Mouse (Mus musculus) limb, embryonic 14.5 days (tissue): Measurements from ENCODE around the gene Zmynd12. TPM values are rescaled to one million over a fixed set of nuclear protein-coding genes. Genes with fewer than 3 reads are reported as not detected.

Source experiments
- ATAC-seq: fragments of 200-750 bp; cut with Nextera tagmentation; 2 replicates; pipeline ENCODE4 v1.8.0; 2017; ENCODE audit warnings: low read depth, moderate number of reproducible peaks, moderate TSS enrichment; ENCODE audit not compliant: low FRiP score
- DNase-seq: peaks from one replicate; pipeline ENCODE4 v3.0.0-alpha.2; 2015; ENCODE audit warnings: low spot score
- H3K27ac ChIP-seq: fragments of 300-500 bp; sonication (generic); replicated peaks from 2 replicates; pipeline ENCODE4 v1.5.1; 2014; ENCODE audit warnings: low read depth, mild to moderate bottlenecking, low read length, moderate library complexity, mixed read lengths
- H3K27me3 ChIP-seq: fragments of 300-500 bp; sonication (generic); 2 replicates; pipeline ENCODE4 v1.6.1; 2014; ENCODE audit warnings: low read length, mixed read lengths; ENCODE audit not compliant: control insufficient read depth, insufficient read depth
- H3K36me3 ChIP-seq: fragments of 300-500 bp; sonication (generic); 2 replicates; pipeline ENCODE4 v1.6.1; 2014; ENCODE audit warnings: mild to moderate bottlenecking, low read length, moderate library complexity, mixed read lengths; ENCODE audit not compliant: control insufficient read depth, insufficient read depth
- H3K4me1 ChIP-seq: fragments of 300-500 bp; sonication (generic); 2 replicates; pipeline ENCODE4 v1.6.1; 2014; ENCODE audit warnings: antibody characterized with exemption, low read length, mixed read lengths; ENCODE audit not compliant: control insufficient read depth, insufficient read depth
- H3K4me2 ChIP-seq: fragments of 300-500 bp; sonication (generic); replicated peaks from 2 replicates; pipeline ENCODE4 v1.6.1; 2014; ENCODE audit warnings: low read depth, mild to moderate bottlenecking, low read length, moderate library complexity; ENCODE audit not compliant: severe bottlenecking
- H3K4me3 ChIP-seq: fragments of 300-500 bp; sonication (generic); replicated peaks from 2 replicates; pipeline ENCODE4 v1.5.1; 2014; ENCODE audit warnings: low read length
- H3K9ac ChIP-seq: fragments of 300-500 bp; sonication (generic); 2 replicates; pipeline ENCODE4 v1.6.1; 2014; ENCODE audit warnings: mild to moderate bottlenecking, low read depth, low read length, moderate library complexity; ENCODE audit not compliant: severe bottlenecking
- H3K9me3 ChIP-seq: fragments of 300-500 bp; sonication (generic); 2 replicates; pipeline ENCODE4 v1.6.1; 2016; ENCODE audit warnings: low read length; ENCODE audit not compliant: control insufficient read depth
- POLR2A ChIP-seq: fragments of 200-500 bp; IDR thresholded peaks from 2 replicates; pipeline ENCODE4 v1.8.0; 2012; ENCODE audit warnings: inconsistent platforms, mild to moderate bottlenecking, moderate library complexity, borderline replicate concordance; ENCODE audit not compliant: insufficient read depth, insufficient read length; ENCODE audit errors: extremely low read depth
- WGBS: fragments of 180-500 bp; shearing (Covaris S2); extraction: QIAGEN DNeasy Blood & Tissue Kit; methylation state at CpG from one replicate; pipeline ENCODE4 v1.1.7; 2014; 5-methylcytosine and 5-hydroxymethylcytosine counted together
- polyA plus RNA-seq, 2 experiments: library from polyadenylated mRNA; depleted of rRNA in 1 of 2; stranded (reverse) in 1 of 2; unstranded in 1 of 2; fragments of >200 nt; fragmentation: Nextera tagmentation in 1 of 2; extraction: Ambion mirVana in 1 of 2; gene quantifications; 2 replicates each; pipeline versions ENCODE4 v1.2.1 to v1.2.3; 2012 to 2014

Gene Zmynd12
- polyA plus RNA-seq, 2 experiments: 0.19 to 0.29 TPM

- Histone ChIP-seq H3K9me3 (no peaks in the 10 kb centered on the region), H3K27ac (no peak overlapping the region), H3K9ac (no peak overlapping the region), H3K4me2 (no peak overlapping the region), H3K4me1 (peaks cover 17% of the 10 kb centered on the region), H3K36me3 (0 out of 2 replicates have a peak, but pooled peaks cover 5% of the 10 kb centered on the region), H3K27me3 (no peaks in the 10 kb centered on the region), H3K4me3 (no peak overlapping the region)
- no peak for TF ChIP-seq POLR2A
- WGBS: 82% methylated on average over 3 of the region's 3 CpGs
- DNase-seq (no peak), ATAC-seq (no peak)
Observed at GRCm38 (mm10) chr4:119417270-119417669, 5.3 kb upstream of the Zmynd12 start.

GRCm38 (mm10) chr4:119417894-119418293 lies 4.7 kb upstream of the Zmynd12 start:
- WGBS: 91% methylated on average over 3 of the region's 3 CpGs
- no peak overlapping the region for H3K27ac ChIP-seq

GRCm38 (mm10) chr4:119421191-119421590 lies 1.4 kb upstream of the Zmynd12 start:
- peaks cover 12% of the 10 kb centered on the region for H3K4me1 ChIP-seq
- no peaks in the 10 kb centered on the region for H3K9me3 ChIP-seq
- no peak for TF ChIP-seq POLR2A
- no peak overlapping the region for H3K27ac ChIP-seq
- ATAC-seq: no peak
- peak overlapping the region; percentile 86 for H3K4me2 ChIP-seq
- peak overlapping the region; percentile 67 for H3K4me3 ChIP-seq
- no peaks in the 10 kb centered on the region for H3K27me3 ChIP-seq
- no peak for DNase-seq
- 0 out of 2 replicates have a peak, but pooled peaks cover 5% of the 10 kb centered on the region for H3K36me3 ChIP-seq
- 63% methylated on average over 3 of the region's 3 CpGs for WGBS
- H3K9ac ChIP-seq: peak overlapping the region; percentile 73

More at GRCm38 (mm10) chr4:119417894-119418293, 4.7 kb upstream of the Zmynd12 start:
- Histone ChIP-seq H3K4me3 (no peak overlapping the region), H3K9me3 (no peaks in the 10 kb centered on the region), H3K4me2 (no peak overlapping the region), H3K4me1 (peaks cover 15% of the 10 kb centered on the region), H3K27me3 (no peaks in the 10 kb centered on the region), H3K36me3 (0 out of 2 replicates have a peak, but pooled peaks cover 5% of the 10 kb centered on the region), H3K9ac (no peak overlapping the region)
- TF ChIP-seq POLR2A: no peak
- no peak for ATAC-seq
- DNase-seq: no peak

GRCm38 (mm10) chr4:119421921-119422293 lies 707 bp upstream of the Zmynd12 start:
- no peak for DNase-seq
- ATAC-seq: peak; percentile 56

GRCm38 (mm10) chr4:119425077-119425476 lies 2.5 kb downstream of the Zmynd12 start:
- H3K4me1 ChIP-seq: peaks cover 12% of the 10 kb centered on the region
- H3K4me2 ChIP-seq: no peak overlapping the region
- no peak for TF ChIP-seq POLR2A
- H3K27ac ChIP-seq: no peak overlapping the region
- WGBS: 91% methylated on average over 2 of the region's 2 CpGs
- H3K9ac ChIP-seq: no peak overlapping the region
- DNase-seq (no peak), ATAC-seq (no peak)
- no peak overlapping the region for H3K4me3 ChIP-seq
- H3K9me3 ChIP-seq: no peaks in the 10 kb centered on the region
- no peaks in the 10 kb centered on the region for H3K27me3 ChIP-seq
- 0 out of 2 replicates have a peak, but pooled peaks cover 5% of the 10 kb centered on the region for H3K36me3 ChIP-seq

More at GRCm38 (mm10) chr4:119421921-119422293, 707 bp upstream of the Zmynd12 start:
- H3K9me3 ChIP-seq: no peaks in the 10 kb centered on the region
- no peaks in the 10 kb centered on the region for H3K27me3 ChIP-seq
- under 1% methylated on average over 31 of the region's 31 CpGs for WGBS
- H3K9ac ChIP-seq: peak overlapping the region; percentile 73
- TF ChIP-seq POLR2A: no peak
- H3K36me3 ChIP-seq: 0 out of 2 replicates have a peak, but pooled peaks cover 5% of the 10 kb centered on the region
- H3K27ac ChIP-seq: peak overlapping the region; percentile 82
- peaks cover 12% of the 10 kb centered on the region for H3K4me1 ChIP-seq
- peak overlapping the region; percentile 86 for H3K4me2 ChIP-seq
- H3K4me3 ChIP-seq: peak overlapping the region; percentile 67

- H3K9ac ChIP-seq: no peak overlapping the region
- ATAC-seq (no peak), DNase-seq (no peak)
- WGBS: 46% methylated on average over 2 of the region's 2 CpGs
- H3K4me3 ChIP-seq: no peak overlapping the region
- no peak for TF ChIP-seq POLR2A
- H3K9me3 ChIP-seq: no peaks in the 10 kb centered on the region
- H3K36me3 ChIP-seq: no peaks in the 10 kb centered on the region
- H3K4me1 ChIP-seq: peaks cover 12% of the 10 kb centered on the region
- H3K27me3 ChIP-seq: no peaks in the 10 kb centered on the region
- H3K27ac ChIP-seq: no peak overlapping the region
- no peak overlapping the region for H3K4me2 ChIP-seq
Observed at GRCm38 (mm10) chr4:119425601-119426000, 3.0 kb downstream of the Zmynd12 start.
